Mouse (Mus musculus) ES-E14 (cell line): ENCODE data around the gene Ttll9. TPM values are rescaled to one million over a fixed set of nuclear protein-coding genes. Genes with fewer than 3 reads are reported as not detected.

ENCODE experiments used
- DNase-seq: peaks from one replicate; pipeline ENCODE4 v3.0.0-alpha.2; 2013; ENCODE audit warnings: low read depth, low spot score
- H3K27ac ChIP-seq: 2 replicates; pipeline ENCODE4 v1.5.1; 2012; ENCODE audit warnings: low read depth, mild to moderate bottlenecking, low read length, moderate library complexity, mixed read lengths; ENCODE audit not compliant: poor library complexity, insufficient read depth, severe bottlenecking
- H3K36me3 ChIP-seq: 2 replicates; pipeline ENCODE4 v1.6.1; 2012; ENCODE audit warnings: mild to moderate bottlenecking, low read length, moderate library complexity, mixed read lengths; ENCODE audit not compliant: control insufficient read depth, poor library complexity, insufficient read depth, severe bottlenecking
- H3K4me1 ChIP-seq, 2 experiments: fragments of 150-350 bp in 1 of 2; sonication (generic) in 1 of 2; 2 replicates each; pipeline ENCODE4 v1.6.1; 2012; ENCODE audit warnings: low read length in 2 of 2, mild to moderate bottlenecking in 1 of 2, mixed read lengths in 1 of 2; ENCODE audit not compliant: control insufficient read depth in 2 of 2, insufficient read depth in 2 of 2, poor library complexity in 1 of 2
- H3K4me3 ChIP-seq, 2 experiments: fragments of 150-350 bp in 1 of 2; sonication (generic) in 1 of 2; 2 replicates each; pipeline ENCODE4 v1.5.1; 2012; ENCODE audit warnings: low read length in 2 of 2, low read depth in 1 of 2, mild to moderate bottlenecking in 1 of 2, mixed read lengths in 1 of 2; ENCODE audit not compliant: insufficient read depth in 1 of 2, poor library complexity in 1 of 2, severe bottlenecking in 1 of 2
- H3K9ac ChIP-seq: 2 replicates; pipeline ENCODE4 v1.6.1; 2012; ENCODE audit warnings: low read depth, mild to moderate bottlenecking, low read length, mixed read lengths; ENCODE audit not compliant: poor library complexity, insufficient read depth, severe bottlenecking
- H3K9me3 ChIP-seq: fragments of 150-350 bp; sonication (generic); 2 replicates; pipeline ENCODE4 v1.6.1; 2012; ENCODE audit warnings: low read depth, mild to moderate bottlenecking, low read length; ENCODE audit not compliant: control insufficient read depth, insufficient read depth
- CHD2 ChIP-seq: IDR thresholded peaks from 2 replicates; pipeline ENCODE4 v1.6.1; 2014; ENCODE audit warnings: mild to moderate bottlenecking, low read depth, low read length, inconsistent platforms
- HCFC1 ChIP-seq: IDR thresholded peaks from 2 replicates; pipeline ENCODE4 v1.6.1; 2012; ENCODE audit warnings: low read length, inconsistent platforms, borderline replicate concordance; ENCODE audit not compliant: insufficient read depth
- MAFK ChIP-seq: IDR thresholded peaks from 2 replicates; pipeline ENCODE4 v1.6.1; 2014; ENCODE audit warnings: mild to moderate bottlenecking, low read depth, low read length, inconsistent platforms; ENCODE audit not compliant: insufficient read depth
- ZC3H11A ChIP-seq: IDR thresholded peaks from 2 replicates; pipeline ENCODE4 v1.6.1; 2012; ENCODE audit warnings: low read depth, mild to moderate bottlenecking, inconsistent platforms, low read length, borderline replicate concordance
- ZNF384 ChIP-seq: IDR thresholded peaks from 2 replicates; pipeline ENCODE4 v1.6.1; 2012; ENCODE audit warnings: low read depth, low read length, inconsistent platforms
- in situ Hi-C, 2 experiments: fragments of 600-800 bp; cut with MboI; formaldehyde crosslinking; loops; one replicate each; pipeline ENCODE4 v1.15.1; 2025; ENCODE audit warnings: low sequenced_read_pairs in 2 of 2, inconsistent platforms in 1 of 2; ENCODE audit not compliant: unreplicated experiment in 2 of 2
- total RNA-seq: library from RNA; depleted of rRNA; stranded (reverse); fragments of 300-350 nt; gene quantifications from 2 replicates; pipeline ENCODE4 v1.2.3, GENCODE M21; 2012

Gene Ttll9
- total RNA-seq, 1 experiment, result 1.2 TPM

DNA sequence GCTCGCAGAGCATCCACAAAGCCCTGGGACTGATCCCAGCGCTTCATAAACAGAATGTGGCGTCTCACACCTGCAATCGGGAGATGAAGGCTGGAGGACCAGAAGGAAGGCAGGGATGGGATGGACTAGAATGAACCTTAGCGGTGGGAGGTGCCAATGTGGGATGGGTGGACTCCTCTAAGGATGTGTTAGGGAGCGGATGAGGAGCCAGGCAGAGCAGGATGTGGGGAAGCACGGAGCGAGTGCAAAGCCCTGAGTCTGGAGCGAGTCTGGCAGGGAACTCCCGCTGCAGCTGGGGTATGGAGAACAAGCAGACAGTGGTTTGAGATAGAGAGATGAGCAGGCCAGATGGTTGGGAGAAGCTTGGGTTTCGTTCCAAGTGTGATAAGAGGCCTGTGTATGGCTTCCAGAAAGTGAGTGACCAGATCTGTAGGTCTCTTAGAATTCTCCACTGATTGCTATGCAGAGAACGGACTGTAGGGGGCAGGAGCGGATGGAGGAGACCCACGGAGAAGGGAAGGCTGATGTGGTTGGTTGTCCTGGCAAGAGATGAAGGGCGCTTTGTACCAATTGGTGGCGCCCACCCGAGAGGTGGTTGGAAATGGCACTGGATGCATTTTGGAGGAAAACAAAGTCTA lies 85.7 kb downstream of the Ttll9 start:
- TF ChIP-seq ZC3H11A (no peak), HCFC1 (no peak), MAFK (no peak), CHD2 (no peak), ZNF384 (no peak)
- in situ Hi-C loops, result no loop called here
- Histone ChIP-seq H3K27ac (no peak overlapping the region), H3K9me3 (no peaks in the 10 kb centered on the region), H3K9ac (no peak overlapping the region), H3K36me3 (no peaks in the 10 kb centered on the region), H3K4me3 (no peak overlapping the region), H3K4me1 (peaks cover 0 to 6% of the 10 kb centered on the region in 2 experiments; a peak in 1 of 4 replicates)
- DNase-seq, result peak; percentile 66

- no peak overlapping the region for H3K27ac ChIP-seq
- H3K9me3 ChIP-seq, result no peaks in the 10 kb centered on the region
- H3K36me3 ChIP-seq, result no peaks in the 10 kb centered on the region
- H3K4me3 ChIP-seq, result no peak overlapping the region
- peaks cover 0 to 6% of the 10 kb centered on the region in 2 experiments; a peak in 1 of 4 replicates for H3K4me1 ChIP-seq
- DNase-seq, result no peak
- TF ChIP-seq HCFC1, result no peak
- H3K9ac ChIP-seq, result no peak overlapping the region
- in situ Hi-C loops, result no loop called here
Measured at GRCm38 (mm10) chr2:153049288-153049996, 87.2 kb downstream of the Ttll9 start.

- no peaks in the 10 kb centered on the region for H3K36me3 ChIP-seq
- H3K9me3 ChIP-seq, result no peaks in the 10 kb centered on the region
- no peak for TF ChIP-seq ZNF384
- no peak for TF ChIP-seq MAFK
- no peak for TF ChIP-seq HCFC1
- no peak for TF ChIP-seq ZC3H11A
- no peak for TF ChIP-seq CHD2
- H3K27ac ChIP-seq, result no peak overlapping the region
- H3K4me3 ChIP-seq, result no peak overlapping the region
- H3K4me1 ChIP-seq, result peaks cover 0 to 6% of the 10 kb centered on the region in 2 experiments; a peak in 1 of 4 replicates
- no peak overlapping the region for H3K9ac ChIP-seq
- in situ Hi-C loops, result no loop called here
- no peak for DNase-seq
Measured at GRCm38 (mm10) chr2:153049997-153050358, 87.7 kb downstream of the Ttll9 start.

DNA sequence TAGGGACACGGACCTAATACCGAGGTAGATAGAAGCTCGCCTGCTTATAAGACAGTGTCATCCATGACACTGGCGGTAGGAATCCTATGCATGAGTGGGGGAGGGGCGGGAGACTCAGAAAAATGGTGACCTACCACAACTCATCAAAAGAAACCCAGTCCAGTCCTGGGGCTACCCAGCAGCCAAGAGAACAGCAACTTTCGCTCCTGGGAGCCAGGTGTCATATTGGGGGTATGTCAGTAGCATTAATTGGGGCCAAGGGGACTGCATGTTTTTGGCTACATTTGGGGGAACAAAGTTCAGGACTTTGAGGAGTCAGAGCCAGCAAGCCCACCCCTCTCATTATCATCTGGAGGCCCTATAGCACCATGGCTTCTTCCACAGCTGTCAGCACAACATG lies 88.8 kb downstream of the Ttll9 start:
- TF ChIP-seq ZNF384 (no peak), ZC3H11A (no peak), HCFC1 (no peak), MAFK (no peak), CHD2 (no peak)
- DNase-seq, result no peak
- Histone ChIP-seq H3K27ac (no peak overlapping the region), H3K36me3 (no peaks in the 10 kb centered on the region), H3K9me3 (no peaks in the 10 kb centered on the region), H3K4me3 (no peak overlapping the region), H3K4me1 (peaks cover 0 to 8% of the 10 kb centered on the region in 2 experiments; a peak in 1 of 4 replicates), H3K9ac (no peak overlapping the region)
- in situ Hi-C loops, result no loop called here

GRCm38 (mm10) chr2:153051537-153051936 lies 89.3 kb downstream of the Ttll9 start:
- no peaks in the 10 kb centered on the region for H3K9me3 ChIP-seq
- no peak overlapping the region for H3K27ac ChIP-seq
- in situ Hi-C loops, result no loop called here
- TF ChIP-seq ZNF384 (no peak), MAFK (no peak), HCFC1 (no peak), ZC3H11A (no peak), CHD2 (no peak)
- no peak overlapping the region for H3K4me3 ChIP-seq
- no peaks in the 10 kb centered on the region for H3K36me3 ChIP-seq
- peaks cover 0 to 8% of the 10 kb centered on the region in 2 experiments; a peak in 1 of 4 replicates for H3K4me1 ChIP-seq
- H3K9ac ChIP-seq, result no peak overlapping the region
- no peak for DNase-seq
